Mouse (Mus musculus) gastrocnemius, postnatal 25 days (tissue): ENCODE data around the gene Tmem94. TPM values are rescaled to one million over a fixed set of nuclear protein-coding genes. Genes with fewer than 3 reads are reported as not detected.

Source experiments
- DNase-seq: peaks from one replicate; pipeline ENCODE4 v3.0.0; 2022
- total RNA-seq, 2 experiments: library from RNA; stranded (reverse); gene quantifications; 1 replicate in 1 of 2; 2 replicates in 1 of 2; pipeline ENCODE4 v1.2.3; 2021

Tmem94 gene
- total RNA-seq, 2 experiments from 2014 or later: 68.5 to 72.2 TPM

- DNase-seq: no peak
Measured at GRCm38 (mm10) chr11:115766356-115766943, 1.2 kb downstream of the Tmem94 start.

GRCm38 (mm10) chr11:115766981-115767380 is 1.7 kb downstream of the Tmem94 start:
- no peak for DNase-seq

- DNase-seq: no peak
Measured at GRCm38 (mm10) chr11:115768896-115769295, 3.7 kb downstream of the Tmem94 start.

- DNase-seq: no peak
Measured at GRCm38 (mm10) chr11:115774653-115775052, 9.4 kb downstream of the Tmem94 start.

- peak; percentile 80 for DNase-seq
Measured at GRCm38 (mm10) chr11:115775821-115776665, 10.8 kb downstream of the Tmem94 start.

GRCm38 (mm10) chr11:115776954-115777353 is 11.7 kb downstream of the Tmem94 start:
- no peak for DNase-seq

GRCm38 (mm10) chr11:115777487-115778335 is 12.5 kb downstream of the Tmem94 start:
- DNase-seq: no peak

GRCm38 (mm10) chr11:115779038-115779571 is 13.9 kb downstream of the Tmem94 start:
- DNase-seq: peak; percentile 89

GRCm38 (mm10) chr11:115780141-115781070 is 15.2 kb downstream of the Tmem94 start:
- no peak for DNase-seq

- no peak for DNase-seq
Measured at GRCm38 (mm10) chr11:115786473-115786872, 21.2 kb downstream of the Tmem94 start.

GRCm38 (mm10) chr11:115789787-115790186 is 24.6 kb downstream of the Tmem94 start:
- no peak for DNase-seq

GRCm38 (mm10) chr11:115791919-115792318 is 26.7 kb downstream of the Tmem94 start:
- DNase-seq: no peak

GRCm38 (mm10) chr11:115792353-115792752 is 27.1 kb downstream of the Tmem94 start:
- DNase-seq: no peak

- no peak for DNase-seq
Measured at GRCm38 (mm10) chr11:115796898-115797297, 31.7 kb downstream of the Tmem94 start.

- DNase-seq: no peak
Measured at GRCm38 (mm10) chr11:115797665-115798064, 32.4 kb downstream of the Tmem94 start.

GRCm38 (mm10) chr11:115800981-115801380 is 35.7 kb downstream of the Tmem94 start:
- no peak for DNase-seq

- no peak for DNase-seq
Measured at GRCm38 (mm10) chr11:115803072-115803709, 38.0 kb downstream of the Tmem94 start.

GRCm38 (mm10) chr11:115805005-115805404 is 39.8 kb downstream of the Tmem94 start:
- DNase-seq: no peak

- DNase-seq: no peak
Measured at GRCm38 (mm10) chr11:115806154-115806553, 40.9 kb downstream of the Tmem94 start.

- DNase-seq: no peak
Measured at GRCm38 (mm10) chr11:115807306-115807705, 42.1 kb downstream of the Tmem94 start.

- DNase-seq: no peak
Measured at GRCm38 (mm10) chr11:115807971-115808370, 42.7 kb downstream of the Tmem94 start.
